Mouse (Mus musculus): Measurements from ENCODE around the gene Podn.

Gene Podn

DNA sequence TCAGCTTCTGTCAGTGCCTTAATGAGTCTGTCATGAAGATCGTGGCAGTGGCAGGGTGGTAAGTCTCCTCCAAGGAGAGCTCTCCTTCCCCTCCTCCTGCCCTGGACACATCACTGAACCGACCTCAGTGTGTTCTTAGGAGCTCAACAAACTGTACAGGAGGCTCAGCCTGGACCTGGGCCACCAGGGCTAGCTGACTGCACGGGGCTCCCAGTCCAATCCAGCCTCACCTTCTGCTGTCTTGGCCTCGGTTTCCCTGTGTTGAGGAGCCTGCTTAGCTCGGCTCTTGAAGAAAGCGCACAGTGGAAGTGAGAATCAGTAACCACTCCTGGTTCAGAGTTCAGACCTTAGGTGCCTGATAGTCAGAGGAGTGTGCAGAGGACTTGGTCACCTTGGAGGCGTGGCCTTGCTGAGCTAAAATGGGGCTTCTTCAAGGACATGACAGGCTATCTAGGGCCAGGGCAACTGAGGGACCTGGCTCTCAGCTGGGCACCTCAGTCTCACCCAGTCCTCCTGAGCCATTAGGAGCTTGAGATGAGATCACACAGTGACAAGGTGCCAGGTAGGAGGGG is 88.6 kb downstream of the Podn start:
- no peak for DNase-seq (ENCODE audit: low spot score in 2 of 2)

DNA sequence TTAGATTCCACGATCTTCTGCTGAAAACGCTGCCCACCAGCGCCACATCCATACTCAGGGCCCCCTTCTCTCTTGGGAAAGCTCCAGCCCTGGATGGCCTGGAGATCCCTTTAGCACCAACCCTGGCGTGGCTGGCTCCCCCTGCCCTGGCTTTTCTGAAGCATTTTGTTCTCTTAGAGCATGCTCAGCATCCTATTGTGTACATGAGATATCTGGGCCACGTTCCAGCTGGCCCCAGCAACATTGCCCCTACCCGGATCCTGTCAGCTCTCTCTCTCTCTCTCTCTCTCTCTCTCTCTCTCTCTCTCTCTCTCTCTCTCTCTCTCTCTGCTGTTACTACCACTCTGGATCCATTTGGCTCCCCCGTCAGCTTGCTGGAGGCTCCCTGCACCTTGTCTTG is 90.9 kb downstream of the Podn start:
- DNase-seq (ENCODE audit: low spot score in 2 of 2): no peak

DNA sequence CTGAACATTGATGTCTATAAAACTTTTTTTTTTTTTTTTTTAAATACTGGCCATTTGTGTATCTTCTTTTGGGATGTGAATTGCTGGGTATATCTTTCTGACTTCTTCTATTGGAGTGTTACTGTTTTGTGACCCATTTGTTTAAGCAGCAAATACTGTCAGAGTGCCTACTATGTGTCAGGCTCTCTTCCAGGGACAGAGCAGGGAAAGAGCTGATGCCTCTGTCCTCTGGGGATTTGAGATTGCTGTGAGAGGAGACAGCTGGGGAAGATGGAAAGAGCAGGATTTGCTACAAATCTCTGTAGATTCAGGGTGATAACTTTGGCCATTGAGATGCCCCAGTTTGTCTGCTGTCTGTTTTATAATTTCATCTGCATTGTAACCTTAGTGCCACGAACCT is 96.9 kb downstream of the Podn start:
- no peak for DNase-seq (ENCODE audit: low spot score in 2 of 2)

DNA sequence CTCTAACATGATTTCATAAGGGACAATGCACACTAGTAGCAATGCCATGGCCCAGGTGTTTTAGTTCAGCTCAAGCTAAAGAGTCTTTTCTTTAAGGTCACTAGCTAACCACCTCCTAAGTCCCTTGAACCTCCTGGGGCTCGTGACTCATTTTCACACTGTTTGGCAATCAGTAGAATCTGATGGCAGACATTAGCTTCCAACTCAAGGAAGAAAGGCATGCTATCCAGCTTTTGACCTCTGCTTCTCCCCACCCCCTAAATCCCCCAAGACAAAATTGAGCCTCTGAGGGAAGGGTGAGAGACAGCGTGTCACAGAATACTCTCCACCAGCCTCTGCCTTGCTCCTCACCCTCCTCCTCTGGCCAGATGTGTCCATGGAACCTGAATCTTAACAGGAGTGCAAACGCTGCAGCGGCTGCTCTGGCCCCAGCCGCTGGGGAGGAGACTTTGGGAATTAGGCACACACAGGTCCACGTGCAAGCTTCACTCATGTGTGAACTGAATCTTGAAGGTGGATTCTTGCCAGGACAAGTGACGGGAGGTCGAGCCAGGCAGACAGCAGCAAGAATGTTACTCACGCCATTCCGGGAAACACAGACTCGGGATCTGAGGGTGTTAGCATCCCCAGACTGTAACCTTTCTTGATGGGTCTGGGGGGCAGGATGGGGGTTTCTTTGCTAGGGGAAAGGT is 97.5 kb downstream of the Podn start:
- DNase-seq (ENCODE audit: low spot score in 2 of 2): no peak

DNA sequence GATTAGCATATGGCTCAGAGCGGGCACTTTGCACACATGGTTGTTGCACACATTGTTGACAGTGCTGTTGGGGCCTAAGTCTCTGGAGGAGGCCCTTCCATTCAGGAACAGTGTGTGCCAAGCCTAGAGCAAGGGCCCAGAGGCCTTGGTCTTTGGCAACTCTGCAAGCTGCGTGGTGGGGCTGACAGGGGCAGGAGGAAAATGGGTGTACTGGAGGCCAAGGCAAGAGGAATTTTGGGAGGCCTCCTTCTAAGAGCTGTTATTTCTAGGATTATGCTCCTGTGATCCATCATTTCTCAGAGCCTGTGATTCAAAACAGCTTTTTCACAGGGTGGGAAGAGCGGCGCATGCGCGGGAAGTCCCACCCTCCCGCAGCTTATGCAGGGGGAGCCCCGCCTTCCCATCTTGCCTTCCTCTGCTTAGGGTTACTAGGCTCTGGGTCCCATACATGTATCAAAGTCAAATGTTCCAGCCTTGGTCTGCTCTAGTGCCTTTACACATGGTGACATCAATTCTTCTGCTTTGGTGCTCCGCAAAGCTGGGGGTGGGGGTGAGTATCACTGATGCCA is 99.7 kb downstream of the Podn start:
- no peak for DNase-seq (ENCODE audit: low spot score in 2 of 2)

DNA sequence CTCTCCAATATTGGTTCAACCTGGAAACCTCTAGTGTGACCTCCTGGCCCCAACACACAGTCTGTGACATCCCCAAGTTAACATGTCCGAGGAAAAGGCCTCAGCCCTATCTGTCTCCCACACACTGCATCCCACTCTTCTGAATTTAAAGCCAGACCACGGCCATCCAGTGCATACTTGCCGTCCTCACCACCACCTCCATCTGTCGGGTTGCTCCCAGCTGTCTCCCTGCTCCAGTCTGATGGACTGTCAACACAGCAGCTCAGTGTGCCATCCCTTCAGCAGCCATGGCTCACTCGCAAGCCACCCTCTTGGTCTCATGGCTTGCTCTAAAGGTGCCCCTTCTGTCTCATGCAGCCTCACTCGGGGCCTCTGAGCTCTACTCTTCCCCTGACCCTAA is 100.5 kb downstream of the Podn start:
- no peak for DNase-seq (ENCODE audit: low spot score in 2 of 2)

DNA sequence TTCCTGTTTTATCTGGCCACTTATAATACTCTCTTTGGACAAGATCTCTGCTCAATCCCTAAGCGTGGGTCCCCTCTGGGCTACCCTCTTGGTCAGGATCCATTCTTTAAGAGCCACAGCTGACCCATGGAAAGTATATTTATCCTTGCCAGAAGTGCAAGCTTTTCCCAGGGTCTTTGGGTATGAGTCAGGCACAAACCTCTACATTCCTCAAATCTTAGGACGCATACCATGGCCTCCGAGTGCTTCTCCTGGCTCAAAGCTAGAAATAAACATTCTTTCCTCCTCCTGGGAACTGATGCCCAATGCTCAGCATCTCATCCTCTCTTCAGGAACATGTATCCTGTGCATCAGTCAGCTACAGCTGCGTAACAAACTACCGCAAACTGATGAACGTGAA is 101.2 kb downstream of the Podn start:
- DNase-seq (ENCODE audit: low spot score in 2 of 2): no peak

DNA sequence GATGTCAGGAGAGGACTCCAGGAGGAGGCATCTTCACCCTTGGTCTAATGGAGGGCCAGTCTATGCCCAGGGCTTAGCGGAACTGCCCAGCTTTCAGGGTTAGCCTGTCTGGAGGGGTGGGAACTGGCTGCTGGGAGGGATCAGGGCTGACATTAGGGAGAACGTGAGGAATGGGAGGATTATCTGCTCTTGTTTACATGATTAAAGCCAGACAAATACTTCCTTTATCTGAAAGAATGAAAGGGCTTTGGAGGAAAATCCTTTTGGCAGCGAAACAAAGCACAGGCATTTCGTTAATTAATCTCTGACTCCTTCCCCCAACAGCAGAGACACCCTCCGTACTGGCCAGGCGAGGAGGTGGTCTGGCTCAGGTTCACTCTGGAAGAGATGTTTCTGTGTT is 104.4 kb downstream of the Podn start:
- DNase-seq (ENCODE audit: low spot score in 2 of 2): no peak

DNA sequence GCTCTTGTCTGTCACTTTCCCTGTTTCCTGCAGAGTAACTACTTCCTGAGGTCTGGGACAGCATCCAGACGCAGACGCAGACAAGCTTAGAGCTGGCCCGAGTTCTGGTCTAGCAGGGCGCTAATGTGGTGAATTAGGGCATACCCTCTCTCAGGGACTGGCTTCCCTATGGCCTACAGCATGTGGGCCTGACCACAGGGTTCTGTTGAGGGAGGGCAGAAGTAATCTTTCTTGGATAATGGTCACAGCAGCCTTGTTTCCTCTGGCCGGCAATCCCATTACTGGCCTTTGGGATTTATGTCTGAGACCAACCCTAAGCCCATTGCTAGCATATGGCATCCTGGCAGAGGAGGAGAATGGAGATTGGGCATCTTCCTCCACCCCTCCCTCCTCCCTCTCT is 105.4 kb downstream of the Podn start:
- DNase-seq (ENCODE audit: low spot score in 2 of 2): no peak

DNA sequence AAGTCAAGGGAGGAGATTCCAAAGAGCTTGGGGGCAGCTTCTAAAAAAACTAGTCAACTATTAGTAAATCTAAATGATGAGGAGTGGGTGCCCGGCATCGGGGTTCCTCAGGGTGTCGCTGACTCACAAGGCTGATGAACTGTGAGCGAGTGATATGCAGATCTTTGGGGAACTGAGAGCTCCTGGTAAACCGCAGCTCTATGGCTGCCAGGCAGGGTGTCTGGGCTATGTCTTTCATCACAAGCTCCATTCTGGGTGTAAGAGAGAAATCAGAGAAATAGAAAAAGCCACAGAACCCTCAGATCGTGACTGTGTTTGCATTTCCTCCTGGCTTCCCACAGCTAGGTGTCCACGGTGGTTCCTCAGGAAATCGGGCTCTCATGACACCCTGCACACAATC is 107.3 kb downstream of the Podn start:
- DNase-seq (ENCODE audit: low spot score in 2 of 2): peak; percentile 22 to 33

DNA sequence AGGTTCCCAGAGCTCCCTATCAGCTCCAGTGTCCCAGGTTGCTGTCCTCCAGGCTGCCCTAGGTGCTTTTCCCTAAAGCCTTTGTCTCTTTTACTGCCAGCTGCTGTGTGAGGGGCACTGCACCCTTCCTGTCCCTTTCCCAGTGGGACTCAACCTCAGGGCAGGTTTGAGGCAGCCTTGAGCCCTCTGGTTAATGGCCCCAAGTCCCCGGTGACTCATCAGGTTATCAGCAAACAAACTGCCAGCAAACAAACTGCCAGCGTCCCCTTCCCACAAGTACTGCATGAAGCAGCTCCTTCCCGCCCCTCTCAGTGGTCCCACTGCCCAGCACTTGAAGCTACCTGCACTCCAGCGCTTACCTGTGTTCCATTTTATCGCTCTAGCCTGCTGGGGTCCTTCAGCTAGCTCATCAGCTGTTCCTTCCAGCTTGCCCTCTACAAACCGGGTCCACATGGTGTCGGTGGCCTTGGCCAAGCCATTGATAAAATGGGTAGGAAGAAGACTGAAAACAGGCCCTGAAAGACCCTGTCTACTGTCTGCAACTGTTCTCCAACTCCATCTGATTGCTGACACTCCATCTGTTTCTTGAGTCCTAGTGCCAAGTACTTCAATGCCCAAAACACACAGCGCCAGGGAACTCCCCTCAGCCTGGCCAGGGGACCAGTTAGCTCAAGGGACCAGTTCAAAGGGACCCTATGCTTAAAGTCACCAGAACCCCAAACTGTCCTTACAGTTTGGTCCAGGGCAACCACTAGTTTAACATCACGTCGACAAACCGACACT is 109.7 kb downstream of the Podn start:
- DNase-seq (ENCODE audit: low spot score in 2 of 2): no peak

DNA sequence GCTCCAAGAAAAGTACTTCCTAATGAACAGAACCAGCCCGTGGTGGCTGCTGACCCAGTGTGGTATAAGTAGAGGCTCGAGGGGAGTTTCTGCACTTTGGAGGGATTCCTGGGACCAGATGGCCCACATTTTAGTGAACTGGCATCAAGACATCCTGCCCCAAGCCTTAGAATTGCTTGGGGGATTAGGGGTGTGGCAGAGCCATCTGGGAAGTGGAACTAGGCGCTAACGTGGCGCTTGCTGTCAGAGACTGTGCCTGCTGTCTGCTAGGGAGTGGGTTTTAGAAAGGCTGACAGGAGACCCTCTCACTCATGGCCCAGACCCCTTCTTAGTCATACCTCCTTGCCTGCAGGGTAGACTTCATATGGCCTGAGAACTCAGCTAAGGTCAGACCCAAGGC is 110.4 kb downstream of the Podn start:
- no peak for DNase-seq (ENCODE audit: low spot score in 2 of 2)

DNA sequence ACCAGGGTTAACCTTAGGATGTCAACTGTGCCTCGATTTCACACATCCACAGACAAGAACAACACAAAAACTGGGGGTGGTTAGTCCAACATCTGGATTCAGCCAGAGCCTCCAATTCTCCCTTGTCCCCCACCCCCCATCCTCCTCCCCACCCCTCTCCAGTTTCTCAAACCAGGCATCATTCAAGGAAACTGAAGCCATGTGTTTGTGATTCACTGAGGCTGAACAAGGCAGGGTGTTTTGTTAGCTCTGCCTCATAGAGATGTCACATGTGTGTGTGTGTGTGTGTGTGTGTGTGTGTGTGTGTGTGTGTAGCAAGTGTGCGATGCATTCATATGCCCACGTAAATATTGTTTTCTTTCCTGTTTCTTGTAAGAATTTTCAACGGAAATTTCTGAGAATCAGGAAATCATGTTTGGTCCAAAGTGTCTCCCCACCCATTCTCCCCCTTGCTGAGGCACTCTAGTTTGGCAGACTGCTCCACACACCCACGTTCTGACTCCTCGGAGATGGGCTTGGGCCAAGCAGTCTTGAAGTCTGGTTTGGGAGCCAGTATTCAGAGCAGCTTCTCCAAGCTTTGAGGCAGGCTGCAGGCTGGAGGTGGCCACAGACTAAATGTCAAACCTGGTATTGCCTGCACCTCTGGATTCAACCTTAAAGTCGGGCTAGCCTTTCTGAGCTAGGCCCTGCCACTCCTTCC is 111.8 kb downstream of the Podn start:
- no peak for DNase-seq (ENCODE audit: low spot score in 2 of 2)

DNA sequence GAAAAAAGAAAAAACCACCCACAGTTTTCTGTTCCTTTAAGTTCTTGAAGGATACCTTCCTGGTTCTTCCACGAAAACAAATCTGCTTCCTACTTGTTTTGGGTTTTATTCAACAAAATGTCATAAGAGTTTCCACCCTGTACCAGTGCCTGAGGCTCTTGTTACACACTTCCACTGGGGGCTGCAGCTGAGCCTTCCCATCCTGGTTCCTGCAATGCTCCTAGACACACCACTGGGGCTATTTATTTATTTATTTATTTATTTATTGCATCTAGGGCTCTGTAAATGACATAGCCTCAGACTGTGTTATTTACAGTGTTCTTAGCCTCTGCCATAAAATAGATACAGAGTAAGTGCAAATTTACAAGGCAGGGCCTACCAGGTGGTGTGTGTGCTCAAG is 112.5 kb downstream of the Podn start:
- no peak for DNase-seq (ENCODE audit: low spot score in 2 of 2)

DNA sequence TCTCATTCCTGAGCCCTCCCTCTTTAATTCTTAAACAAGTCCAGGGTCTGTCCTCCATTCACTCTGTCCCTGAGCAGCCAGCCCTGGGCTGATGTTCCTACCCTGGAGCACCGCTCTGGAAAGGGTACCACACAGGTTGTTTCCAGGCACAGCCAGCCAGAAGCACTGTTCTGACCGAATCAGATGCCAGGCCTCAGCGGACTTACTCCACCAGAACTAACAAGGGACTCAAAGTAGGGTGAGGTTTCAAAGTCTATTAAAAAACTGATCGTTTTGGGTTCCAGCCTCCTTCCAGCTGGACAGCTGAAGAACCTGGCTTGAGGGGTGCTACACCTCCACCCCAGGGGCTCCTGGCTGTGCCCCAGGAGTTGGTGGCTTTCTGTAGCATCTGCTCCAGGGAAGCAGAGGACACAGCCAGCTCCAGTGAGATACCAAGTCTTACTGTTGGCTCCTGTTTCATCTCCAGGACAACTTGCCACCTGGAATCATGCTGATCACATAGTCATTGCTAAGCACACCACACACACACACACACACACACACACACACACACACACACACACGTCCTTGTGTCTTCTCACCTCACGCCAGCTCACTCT is 116.1 kb downstream of the Podn start:
- no peak for DNase-seq (ENCODE audit: low spot score in 2 of 2)

DNA sequence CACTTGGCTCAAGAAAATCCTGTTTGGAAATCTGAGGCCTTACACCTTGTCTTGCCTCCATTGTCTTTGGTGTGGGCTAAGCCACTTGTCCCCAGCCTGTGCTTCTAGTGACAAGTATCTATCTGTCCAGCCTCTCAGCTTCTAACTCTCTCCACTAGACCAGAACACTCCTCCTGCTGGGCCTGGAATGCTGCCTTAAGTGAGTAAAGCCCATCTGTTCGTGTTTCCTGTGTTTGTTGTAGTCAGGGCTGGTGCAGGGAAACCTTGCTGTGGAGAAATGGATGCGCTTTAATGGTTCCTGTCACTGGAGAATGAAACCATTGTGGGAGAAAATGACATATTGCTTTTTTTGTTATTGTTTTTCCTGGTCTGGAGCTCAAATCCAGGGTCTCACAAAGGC is 116.7 kb downstream of the Podn start:
- DNase-seq (ENCODE audit: low spot score in 2 of 2): no peak

DNA sequence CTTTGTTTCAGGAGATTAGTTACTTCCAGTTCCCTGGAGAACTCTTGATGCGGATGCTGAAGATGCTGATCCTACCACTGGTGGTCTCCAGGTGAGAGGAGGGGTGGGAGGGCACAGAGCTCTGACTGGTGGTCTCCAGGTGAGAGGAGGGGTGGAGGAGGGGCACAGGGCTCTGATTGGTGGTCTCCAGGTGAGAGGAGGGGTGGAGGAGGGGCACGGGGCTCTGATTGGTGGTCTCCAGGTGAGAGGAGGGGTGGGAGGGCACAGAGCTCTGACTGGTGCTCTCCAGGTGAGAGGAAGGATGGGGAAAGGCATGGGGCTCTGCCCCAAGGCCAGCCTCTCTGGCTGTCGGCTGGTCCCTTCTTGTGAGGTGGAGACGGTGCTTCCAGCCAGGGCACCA is 118.7 kb downstream of the Podn start:
- DNase-seq (ENCODE audit: low spot score in 2 of 2): no peak

DNA sequence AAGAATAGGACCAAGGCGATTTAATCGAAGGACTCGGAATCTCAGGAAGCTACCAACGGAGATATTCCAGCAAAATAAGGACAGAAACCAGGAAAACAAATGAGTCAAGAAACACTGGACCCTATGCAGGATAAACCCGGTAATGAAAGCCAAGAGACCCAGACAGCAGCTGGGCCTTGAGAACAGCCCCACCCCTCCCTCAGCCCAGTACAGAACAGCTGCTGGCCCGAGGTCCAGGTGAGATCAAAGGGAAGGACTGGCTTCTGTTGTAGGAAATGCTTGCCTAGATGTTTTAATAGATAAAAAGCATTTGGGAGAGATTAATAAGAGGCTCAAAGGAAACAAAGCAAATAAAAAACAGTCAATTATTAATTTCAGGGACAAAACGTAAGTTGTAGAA is 121.2 kb downstream of the Podn start:
- DNase-seq (ENCODE audit: low spot score in 2 of 2): no peak

DNA sequence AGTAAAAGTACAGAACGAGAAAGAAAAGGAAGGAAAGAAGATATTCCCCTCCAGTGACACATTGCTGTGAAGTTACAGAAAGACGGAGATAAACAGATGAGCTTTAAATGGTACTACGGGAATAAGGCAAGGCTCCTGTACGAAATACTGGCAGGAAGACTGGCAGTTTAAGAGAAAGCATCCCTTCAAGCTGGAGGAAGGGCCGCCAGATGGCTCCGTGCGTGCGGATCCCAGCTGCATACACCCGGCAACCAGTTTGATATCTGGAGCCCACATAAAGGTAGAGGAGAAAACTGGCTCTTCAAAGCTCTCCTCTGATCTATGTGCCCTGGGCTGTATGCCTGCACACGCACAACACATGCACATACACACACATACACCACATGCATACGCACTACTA is 121.7 kb downstream of the Podn start:
- DNase-seq (ENCODE audit: low spot score in 2 of 2): no peak

DNA sequence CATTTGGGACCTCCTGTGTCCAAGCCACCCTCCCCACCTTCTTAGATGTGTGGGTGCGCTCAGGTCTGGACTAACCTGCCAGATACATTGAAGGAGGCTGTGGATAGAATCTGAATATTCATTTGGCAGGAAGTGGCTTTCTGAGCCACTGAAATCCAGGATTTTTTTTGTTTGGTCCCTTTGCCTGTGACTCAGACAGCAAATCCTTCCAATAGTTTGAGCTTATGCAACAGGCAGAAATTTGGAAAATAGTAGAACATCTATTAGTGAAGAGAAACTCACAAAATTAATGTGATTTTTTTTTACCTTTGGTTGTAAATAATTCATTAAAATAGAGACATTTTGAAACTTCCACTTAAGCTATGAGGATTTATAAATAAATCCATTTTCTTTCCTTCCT is 125.1 kb downstream of the Podn start:
- DNase-seq (ENCODE audit: low spot score in 2 of 2): no peak

DNA sequence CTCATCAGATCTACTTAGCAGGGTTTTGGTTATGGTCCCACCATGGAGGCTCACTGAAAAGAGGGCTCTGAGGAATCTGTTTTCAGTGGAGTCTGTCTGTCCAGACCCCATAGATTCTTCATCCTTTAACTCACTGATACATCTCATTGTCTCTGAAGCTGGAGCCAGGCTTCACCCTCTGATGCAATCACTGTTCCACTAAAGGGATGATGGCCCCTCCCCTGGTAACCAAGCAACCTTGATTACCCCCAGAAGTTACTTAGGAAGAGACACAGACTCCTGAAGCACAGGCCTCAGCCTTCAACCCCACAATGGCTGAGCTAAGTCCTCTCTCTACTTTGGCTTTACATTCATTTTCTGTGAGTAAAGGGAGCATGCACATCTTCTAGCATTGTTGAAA is 126.5 kb downstream of the Podn start:
- DNase-seq (ENCODE audit: low spot score in 2 of 2): no peak

Measured in thymus, postnatal 10 days (tissue).